Mouse (Mus musculus): Measurements from ENCODE around the gene Gata3. TPM values are rescaled to one million over a fixed set of nuclear protein-coding genes. Genes with fewer than 3 reads are reported as not detected.
A peak's percentile ranks its signal among the peaks of the same experiment; 100 is the strongest.

The Gata3 gene
- polyA plus RNA-seq, 1 experiment from 2014 or later: 103 TPM

DNA sequence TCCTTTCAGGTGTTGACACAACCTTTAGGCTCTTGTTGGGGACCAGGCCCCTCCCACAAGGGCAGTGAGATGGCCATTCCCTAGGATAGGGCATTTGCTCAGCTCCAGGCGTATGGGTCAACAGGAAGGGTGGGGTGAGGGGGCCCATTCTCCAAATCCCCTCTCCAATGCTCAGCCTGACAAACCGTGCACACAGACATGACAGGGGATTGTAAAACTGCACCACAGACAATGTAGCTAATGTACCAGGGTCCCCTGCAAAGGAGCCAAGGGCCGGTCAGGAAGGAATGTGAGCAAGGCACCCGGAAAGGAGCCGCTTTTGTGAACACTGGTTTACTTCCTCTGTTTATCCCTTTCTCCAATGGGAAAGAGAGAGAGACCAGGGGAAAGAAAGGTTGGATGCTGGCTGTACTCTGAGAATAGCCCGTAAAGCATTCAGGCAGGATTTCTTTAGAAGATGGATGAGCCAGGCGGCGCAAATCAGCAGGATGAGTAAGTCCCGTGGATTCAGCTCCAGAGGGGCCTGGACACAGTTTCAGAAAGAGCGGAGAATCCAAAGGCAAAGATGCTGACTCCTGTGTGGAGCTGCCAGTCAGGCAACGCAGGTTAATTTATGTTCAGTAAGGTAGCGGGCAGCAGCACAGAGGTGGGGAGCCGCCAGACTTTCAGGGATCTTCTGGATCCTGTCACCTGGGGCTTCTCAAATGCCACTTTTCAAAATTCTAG lies 36.8 kb downstream of the Gata3 start:
- Histone ChIP-seq H3K4me2 (replicated peaks; ENCODE audit: low read depth, low read length) (no peak overlapping the region), H3K4me3 (ENCODE audit: low read length) (no peak overlapping the region), H3K27ac (ENCODE audit: low read length) (no peak overlapping the region), H3K9me3 (ENCODE audit: low read length) (no peaks in the 10 kb centered on the region), H3K9ac (replicated peaks; ENCODE audit: low read length) (no peak overlapping the region), H3K36me3 (ENCODE audit: insufficient read depth, low read length) (no peaks in the 10 kb centered on the region), H3K4me1 (ENCODE audit: insufficient read depth, low read length) (no peaks in the 10 kb centered on the region), H3K27me3 (ENCODE audit: insufficient read depth, low read length) (no peaks in the 10 kb centered on the region)
- peak; percentile 57 for ATAC-seq (ENCODE audit: low FRiP score, low TSS enrichment)
- 27% methylated on average over 13 of the region's 13 CpGs for WGBS

DNA sequence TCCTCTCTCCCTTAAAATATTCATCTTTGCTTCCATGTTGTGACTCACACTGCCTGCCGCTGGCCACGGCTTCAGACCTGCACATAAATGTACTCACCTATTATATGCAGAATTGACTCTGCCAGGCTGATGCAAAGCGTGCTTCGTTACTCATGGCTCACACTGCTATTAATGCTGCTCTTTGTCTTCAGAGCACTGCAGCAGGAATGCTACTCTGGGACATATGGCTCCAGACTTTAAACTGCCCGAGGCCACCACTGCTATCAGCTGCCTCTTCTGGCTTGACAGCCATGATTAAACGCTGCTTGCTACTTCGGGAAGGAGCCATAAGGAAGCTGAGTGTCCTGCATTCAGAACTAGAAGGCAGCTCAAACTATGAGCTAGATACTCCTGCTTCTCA lies 54.6 kb downstream of the Gata3 start:
- Histone ChIP-seq H3K9me3 (ENCODE audit: low read length) (no peaks in the 10 kb centered on the region), H3K27me3 (ENCODE audit: insufficient read depth, low read length) (no peaks in the 10 kb centered on the region), H3K36me3 (ENCODE audit: insufficient read depth, low read length) (no peaks in the 10 kb centered on the region), H3K9ac (replicated peaks; ENCODE audit: low read length) (no peak overlapping the region), H3K4me3 (ENCODE audit: low read length) (no peak overlapping the region), H3K4me1 (ENCODE audit: insufficient read depth, low read length) (no peaks in the 10 kb centered on the region), H3K4me2 (replicated peaks; ENCODE audit: low read depth, low read length) (no peak overlapping the region), H3K27ac (ENCODE audit: low read length) (no peak overlapping the region)
- ATAC-seq (ENCODE audit: low FRiP score, low TSS enrichment): no peak
- 45% methylated on average over 7 of the region's 7 CpGs for WGBS

DNA sequence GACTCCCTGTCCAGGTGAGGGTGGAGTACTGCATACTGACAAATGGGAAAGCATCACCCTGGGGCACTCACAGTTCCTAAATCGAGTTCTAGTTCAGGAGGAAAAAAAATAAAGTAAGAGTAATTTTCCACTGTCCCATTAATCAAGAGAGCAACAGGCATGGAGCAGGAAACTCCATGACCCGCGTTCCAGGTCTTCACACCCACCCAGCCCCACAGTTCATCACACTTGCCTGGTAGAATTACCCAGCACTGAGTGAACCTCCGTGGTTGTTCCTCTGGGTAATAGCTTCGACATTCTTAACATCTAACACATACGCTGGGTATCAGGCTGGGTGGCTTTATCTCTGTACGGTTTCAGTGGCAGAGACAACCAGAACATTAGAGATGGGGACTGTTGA lies 56.1 kb downstream of the Gata3 start:
- Histone ChIP-seq H3K9me3 (ENCODE audit: low read length) (no peaks in the 10 kb centered on the region), H3K9ac (replicated peaks; ENCODE audit: low read length) (no peak overlapping the region), H3K4me2 (replicated peaks; ENCODE audit: low read depth, low read length) (no peak overlapping the region), H3K36me3 (ENCODE audit: insufficient read depth, low read length) (no peaks in the 10 kb centered on the region), H3K4me3 (ENCODE audit: low read length) (no peak overlapping the region), H3K27ac (ENCODE audit: low read length) (no peak overlapping the region), H3K27me3 (ENCODE audit: insufficient read depth, low read length) (no peaks in the 10 kb centered on the region), H3K4me1 (ENCODE audit: insufficient read depth, low read length) (no peaks in the 10 kb centered on the region)
- WGBS: 23% methylated on average over 7 of the region's 7 CpGs
- ATAC-seq (ENCODE audit: low FRiP score, low TSS enrichment): peak; percentile 49; the same call in 1 of the 2 replicates

DNA sequence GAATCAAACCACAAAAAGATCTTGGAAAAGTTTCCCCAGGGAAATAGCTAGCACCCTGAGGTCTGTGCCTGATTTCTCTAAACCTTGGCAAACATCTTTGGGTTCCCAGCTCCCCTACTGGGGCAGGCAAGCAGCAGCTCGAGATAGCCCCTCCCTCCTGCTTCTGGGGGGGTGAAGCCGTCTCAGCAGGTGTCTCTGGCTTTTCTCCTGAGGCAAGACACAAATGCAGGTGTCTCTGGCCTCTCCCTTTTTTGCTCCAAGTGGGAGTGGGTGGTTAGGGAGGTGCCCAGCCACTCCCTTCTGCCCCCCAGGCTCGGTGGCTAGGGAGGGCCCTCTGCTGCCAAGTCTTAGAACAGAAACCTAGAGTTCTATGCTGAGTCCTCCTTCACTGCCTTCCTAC lies 62.2 kb downstream of the Gata3 start:
- no peak for ATAC-seq (ENCODE audit: low FRiP score, low TSS enrichment)
- no peak overlapping the region for H3K4me2 ChIP-seq (replicated peaks; ENCODE audit: low read depth, low read length)
- WGBS: 37% methylated on average over 3 of the region's 3 CpGs

DNA sequence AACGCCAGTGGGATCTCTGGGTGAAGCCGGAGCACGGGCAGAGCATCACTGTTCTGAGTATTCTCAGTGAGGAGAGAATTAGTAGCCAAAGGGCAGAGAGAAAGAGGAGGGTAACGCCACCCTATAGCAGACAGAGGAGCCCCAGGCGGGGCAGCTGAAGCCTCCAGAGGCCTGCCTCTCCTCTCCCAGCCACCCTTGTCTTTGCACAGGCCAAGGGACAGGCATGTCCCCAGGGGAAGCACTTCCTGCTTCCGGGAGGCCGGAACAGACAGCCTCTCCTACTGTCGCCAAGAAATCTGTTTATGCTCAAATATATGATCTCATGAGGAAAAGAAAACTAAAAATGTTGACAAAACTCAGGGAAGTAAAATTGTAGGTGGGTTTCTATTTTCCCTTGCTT lies 69.2 kb downstream of the Gata3 start:
- no peak overlapping the region for H3K4me3 ChIP-seq (ENCODE audit: low read length)
- no peak for ATAC-seq (ENCODE audit: low FRiP score, low TSS enrichment)
- no peak overlapping the region for H3K4me2 ChIP-seq (replicated peaks; ENCODE audit: low read depth, low read length)
- no peaks in the 10 kb centered on the region for H3K4me1 ChIP-seq (ENCODE audit: insufficient read depth, low read length)
- H3K36me3 ChIP-seq (ENCODE audit: insufficient read depth, low read length): no peaks in the 10 kb centered on the region
- H3K27ac ChIP-seq (ENCODE audit: low read length): no peak overlapping the region
- no peak overlapping the region for H3K9ac ChIP-seq (replicated peaks; ENCODE audit: low read length)
- H3K9me3 ChIP-seq (ENCODE audit: low read length): no peaks in the 10 kb centered on the region
- 71% methylated on average over 8 of the region's 8 CpGs for WGBS
- H3K27me3 ChIP-seq (ENCODE audit: insufficient read depth, low read length): no peaks in the 10 kb centered on the region

More for the DNA sequence above, 62.2 kb downstream of the Gata3 start:
- H3K9ac ChIP-seq (replicated peaks; ENCODE audit: low read length): no peak overlapping the region
- H3K27ac ChIP-seq (ENCODE audit: low read length): no peak overlapping the region
- no peaks in the 10 kb centered on the region for H3K36me3 ChIP-seq (ENCODE audit: insufficient read depth, low read length)
- no peaks in the 10 kb centered on the region for H3K9me3 ChIP-seq (ENCODE audit: low read length)
- no peak overlapping the region for H3K4me3 ChIP-seq (ENCODE audit: low read length)
- no peaks in the 10 kb centered on the region for H3K27me3 ChIP-seq (ENCODE audit: insufficient read depth, low read length)
- no peaks in the 10 kb centered on the region for H3K4me1 ChIP-seq (ENCODE audit: insufficient read depth, low read length)

- H3K4me1 ChIP-seq (ENCODE audit: insufficient read depth, low read length): no peaks in the 10 kb centered on the region
- 59% methylated on average over 7 of the region's 7 CpGs for WGBS
- no peak for ATAC-seq (ENCODE audit: low FRiP score, low TSS enrichment)
- H3K36me3 ChIP-seq (ENCODE audit: insufficient read depth, low read length): no peaks in the 10 kb centered on the region
- H3K4me2 ChIP-seq (replicated peaks; ENCODE audit: low read depth, low read length): no peak overlapping the region
- no peaks in the 10 kb centered on the region for H3K9me3 ChIP-seq (ENCODE audit: low read length)
- no peaks in the 10 kb centered on the region for H3K27me3 ChIP-seq (ENCODE audit: insufficient read depth, low read length)
- no peak overlapping the region for H3K4me3 ChIP-seq (ENCODE audit: low read length)
- H3K27ac ChIP-seq (ENCODE audit: low read length): no peak overlapping the region
- H3K9ac ChIP-seq (replicated peaks; ENCODE audit: low read length): no peak overlapping the region
These were observed 71.6 kb downstream of the Gata3 start for GRCm38 (mm10) chr2:9818177-9818785.

Other genes starting within 250 kb of the Gata3 start
- 2.8 and 3.2 TPM in 2 replicates for gene 4930412O13Rik, start 8.8 kb downstream of the Gata3 start, polyA plus RNA-seq (2015; fragmentation: Nextera tagmentation; extraction: Ambion mirVana)
- gene 9230102O04Rik, start 494 bp downstream of the Gata3 start, polyA plus RNA-seq (2015; fragmentation: Nextera tagmentation; extraction: Ambion mirVana): 6.7 and 7.2 TPM in 2 replicates
- 15.4 and 17.7 TPM in 2 replicates for gene Taf3, start 158.6 kb upstream of the Gata3 start, polyA plus RNA-seq (2015; fragmentation: Nextera tagmentation; extraction: Ambion mirVana)
- gene Atp5c1, start 190.5 kb upstream of the Gata3 start, polyA plus RNA-seq (2015; fragmentation: Nextera tagmentation; extraction: Ambion mirVana): 689 and 740 TPM in 2 replicates
- 28.5 and 33.0 TPM in 2 replicates for gene Kin, start 190.6 kb upstream of the Gata3 start, polyA plus RNA-seq (2015; fragmentation: Nextera tagmentation; extraction: Ambion mirVana)
- gene Itih2, start 241.4 kb upstream of the Gata3 start, polyA plus RNA-seq (2015; fragmentation: Nextera tagmentation; extraction: Ambion mirVana): 1.5 and 2.0 TPM in 2 replicates

Data from kidney, embryonic 16.5 days (tissue).